In the genomic region with DNA sequence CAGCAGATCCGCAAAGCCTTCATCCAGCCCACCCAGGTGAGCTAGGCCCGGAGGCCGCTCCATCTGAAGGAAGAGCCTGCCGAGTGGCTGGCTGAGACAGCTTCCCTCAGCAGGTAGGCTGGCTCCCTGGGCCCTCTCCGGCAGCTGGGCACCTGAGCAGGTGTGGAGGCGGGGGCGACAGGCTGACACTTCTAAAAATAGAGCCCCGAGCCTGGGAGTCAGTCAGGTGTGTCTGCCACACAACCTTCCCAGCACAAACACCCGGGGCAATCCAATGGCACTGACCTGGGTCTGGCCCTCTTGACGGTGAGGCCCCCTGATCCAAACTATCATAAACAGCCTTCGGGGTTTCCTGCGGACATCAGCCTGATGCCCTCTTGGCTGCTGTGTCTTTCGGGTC, we compare ENCODE assay signal across 17 mouse cellular contexts. TPM values are rescaled to one million over a fixed set of nuclear protein-coding genes. Genes with fewer than 3 reads are reported as not detected.
A peak's percentile ranks its signal among the peaks of the same experiment; 100 is the strongest.
DNase-seq lines count a peak whose midpoint lies in the region; ATAC-seq and TF ChIP-seq lines count a peak whose summit lies in the region.
"Had no signal": no experiment of that assay in that cellular context is flagged by ENCODE, and none has a peak within 500 bp of the region (broad histone marks: within the 10 kb centered on the region; RNA-seq: fewer than 3 reads in every experiment).

No protein-coding gene starts in this region.

- no peaks in the 10 kb centered on the region for H3K27me3 ChIP-seq in embryonic facial prominence, embryonic 13.5 days
- no peaks in the 10 kb centered on the region for H3K27me3 ChIP-seq in embryonic facial prominence, embryonic 10.5 days (replicated peaks; ENCODE audit: low read depth, poor library complexity, severe bottlenecking)
- no peaks in the 10 kb centered on the region for H3K27me3 ChIP-seq in hindbrain, embryonic 12.5 days
- H3K27me3 ChIP-seq: forebrain, embryonic 12.5 days; heart, embryonic 15.5 days; limb, embryonic 15.5 days; midbrain, embryonic 13.5 days had no signal

- H3K4me2 ChIP-seq in embryonic facial prominence, embryonic 13.5 days = no peak overlapping the region
- H3K4me2 ChIP-seq in hindbrain, embryonic 12.5 days (replicated peaks) = no peak overlapping the region
- H3K4me2 ChIP-seq: forebrain, embryonic 12.5 days; heart, embryonic 15.5 days; hindbrain, embryonic 14.5 days; limb, embryonic 15.5 days; midbrain, embryonic 13.5 days had no signal

- no peaks in the 10 kb centered on the region for H3K36me3 ChIP-seq in embryonic facial prominence, embryonic 13.5 days
- no peaks in the 10 kb centered on the region for H3K36me3 ChIP-seq in embryonic facial prominence, embryonic 10.5 days (replicated peaks)
- H3K36me3 ChIP-seq in ES-E14 (ENCODE audit: control insufficient read depth, insufficient read depth, low read length, poor library complexity, severe bottlenecking) = no peaks in the 10 kb centered on the region
- no peaks in the 10 kb centered on the region for H3K36me3 ChIP-seq in hindbrain, embryonic 12.5 days
- H3K36me3 ChIP-seq: forebrain, embryonic 12.5 days; heart, embryonic 15.5 days; limb, embryonic 15.5 days; midbrain, embryonic 13.5 days had no signal

- no peak overlapping the region for H3K4me3 ChIP-seq in embryonic facial prominence, embryonic 13.5 days
- no peak overlapping the region for H3K4me3 ChIP-seq in embryonic facial prominence, embryonic 10.5 days
- H3K4me3 ChIP-seq in ES-E14 (ENCODE audit: insufficient read depth in 1 of 2, low read depth in 1 of 2, low read length in 2 of 2, poor library complexity in 1 of 2, severe bottlenecking in 1 of 2) = peak overlapping the region in 1 of 2 experiments; percentile 32; a peak in 2 of 4 replicates
- H3K4me3 ChIP-seq in hindbrain, embryonic 12.5 days = no peak overlapping the region
- H3K4me3 ChIP-seq: forebrain, embryonic 12.5 days; heart, embryonic 15.5 days; limb, embryonic 15.5 days; midbrain, embryonic 13.5 days had no signal

- H3K9ac ChIP-seq in embryonic facial prominence, embryonic 13.5 days = no peak overlapping the region
- peak overlapping the region; percentile 19; the same call in 1 of the 2 replicates for H3K9ac ChIP-seq in ES-E14 (ENCODE audit: insufficient read depth, low read depth, low read length, poor library complexity, severe bottlenecking)
- H3K9ac ChIP-seq in hindbrain, embryonic 12.5 days = no peak overlapping the region
- H3K9ac ChIP-seq: forebrain, embryonic 12.5 days; heart, embryonic 15.5 days; hindbrain, embryonic 14.5 days; limb, embryonic 15.5 days; midbrain, embryonic 13.5 days had no signal

- WGBS in embryonic facial prominence, embryonic 13.5 days = 63% methylated on average over 13 of the region's 13 CpGs
- 70% methylated on average over 13 of the region's 13 CpGs for WGBS in embryonic facial prominence, embryonic 10.5 days
- 81% methylated on average over 13 of the region's 13 CpGs for WGBS in hindbrain, embryonic 12.5 days

- in situ Hi-C loops in ES-E14 (cut with MboI; ENCODE audit: low sequenced_read_pairs in 2 of 2, unreplicated experiment in 2 of 2) = no loop called here

- H3K9me3 ChIP-seq in embryonic facial prominence, embryonic 13.5 days = no peaks in the 10 kb centered on the region
- peaks cover 5% of the 10 kb centered on the region; the same call in 1 of the 2 replicates for H3K9me3 ChIP-seq in embryonic facial prominence, embryonic 10.5 days
- H3K9me3 ChIP-seq in ES-E14 (ENCODE audit: control insufficient read depth, insufficient read depth, low read depth, low read length) = no peaks in the 10 kb centered on the region
- H3K9me3 ChIP-seq in hindbrain, embryonic 12.5 days (replicated peaks) = 0 out of 2 replicates have a peak, but pooled peaks cover 3% of the 10 kb centered on the region
- H3K9me3 ChIP-seq: forebrain, embryonic 12.5 days; heart, embryonic 15.5 days; limb, embryonic 15.5 days; midbrain, embryonic 13.5 days had no signal

- intact Hi-C loops in left cerebral cortex, postnatal 10 days (cut with DNase I) = no loop called here

- H3K4me1 ChIP-seq in embryonic facial prominence, embryonic 13.5 days = peaks cover 10% of the 10 kb centered on the region
- H3K4me1 ChIP-seq in embryonic facial prominence, embryonic 10.5 days = peaks cover 17% of the 10 kb centered on the region
- H3K4me1 ChIP-seq in ES-E14 (ENCODE audit: control insufficient read depth in 2 of 2, insufficient read depth in 2 of 2, low read length in 2 of 2, poor library complexity in 1 of 2) = peaks cover 5 to 26% of the 10 kb centered on the region in 2 experiments
- no peaks in the 10 kb centered on the region for H3K4me1 ChIP-seq in hindbrain, embryonic 12.5 days
- H3K4me1 ChIP-seq: forebrain, embryonic 12.5 days; midbrain, embryonic 13.5 days had no signal

- H3K27ac ChIP-seq in embryonic facial prominence, embryonic 13.5 days = 0 out of 2 replicates have a peak overlapping the region, but pooled peaks have one; percentile 44
- H3K27ac ChIP-seq in embryonic facial prominence, embryonic 10.5 days (replicated peaks) = no peak overlapping the region
- H3K27ac ChIP-seq in ES-E14 (ENCODE audit: insufficient read depth, low read depth, low read length, poor library complexity, severe bottlenecking) = 0 out of 2 replicates have a peak overlapping the region, but pooled peaks have one; percentile 1
- H3K27ac ChIP-seq in hindbrain, embryonic 12.5 days = no peak overlapping the region
- H3K27ac ChIP-seq: forebrain, embryonic 12.5 days; heart, embryonic 15.5 days; hindbrain, embryonic 14.5 days; limb, embryonic 15.5 days; midbrain, embryonic 13.5 days had no signal

- DNase-seq in embryonic facial prominence, embryonic 10.5 days (ENCODE audit: low spot score) = no peak
- no peak for DNase-seq in ES-E14 (ENCODE audit: low read depth, low spot score)
- peak; percentile 71 for DNase-seq in kidney, adult 18-20 months
- DNase-seq in kidney, postnatal 14 days = peak; percentile 67
- DNase-seq in left cerebral cortex, postnatal 10 days (ENCODE audit: extremely low spot score in 1 of 2, low spot score in 2 of 2) = no peak
- DNase-seq in left cerebral cortex, adult 18-20 months (ENCODE audit: low spot score in 2 of 2) = no peak
- DNase-seq: cerebellum, adult 11 months; lung, postnatal 4 days; right cerebral cortex, adult 18-20 months; thymus, postnatal 25 days had no signal

- ATAC-seq in embryonic facial prominence, embryonic 13.5 days (ENCODE audit: insufficient number of reproducible peaks, insufficient read depth, low FRiP score, low TSS enrichment, low read depth) = no peak
- ATAC-seq in hindbrain, embryonic 12.5 days (ENCODE audit: low FRiP score) = no peak
- ATAC-seq: midbrain, embryonic 13.5 days had no signal

TF ChIP-seq in ES-E14, 5 proteins besides CTCF, POLR2A, EP300 and RAD21:
- TF ChIP-seq CHD2 (IDR thresholded peaks at IDR 0.05; ENCODE audit: low read depth, low read length) (no peak), MAFK (IDR thresholded peaks at IDR 0.05; ENCODE audit: insufficient read depth, low read depth, low read length) (no peak)

RNA-seq across cellular contexts. Expression of a gene that starts 58.5 kb away (rescaled TPM):
- polyA plus RNA-seq in embryonic facial prominence, embryonic 13.5 days (2015; fragmentation: Nextera tagmentation; extraction: Ambion mirVana) = 20.8 and 21.3 TPM in 2 replicates
- polyA plus RNA-seq in embryonic facial prominence, embryonic 10.5 days (2016; fragmentation: Nextera tagmentation; extraction: Ambion mirVana) = 10.8 and 12.0 TPM in 2 replicates
- 11.0 and 12.6 TPM in 2 replicates for total RNA-seq in ES-E14 (2012; rRNA removed)
- polyA plus RNA-seq in hindbrain, embryonic 12.5 days (2016; fragmentation: Nextera tagmentation; extraction: Ambion mirVana) = 16.1 TPM in 2 replicates
- total RNA-seq in left cerebral cortex, postnatal 10 days (2021) = 10 to 100 TPM; 17.1 to 20.4 TPM
- total RNA-seq in left cerebral cortex, adult 18-20 months (2021) = 10 to 100 TPM; 24.8 to 25.1 TPM

Comparison
In these comparisons a context has a peak if more than half of its experiments do, and no peak if none do; other contexts are left out.
1. H3K27ac ChIP-seq: peak in embryonic facial prominence, embryonic 13.5 days (single experiment) and ES-E14 (single experiment); none in embryonic facial prominence, embryonic 10.5 days (single experiment) and hindbrain, embryonic 12.5 days (single experiment).
2. DNase-seq: peak in kidney, adult 18-20 months (single experiment) and kidney, postnatal 14 days (single experiment); none in embryonic facial prominence, embryonic 10.5 days (single experiment), ES-E14 (single experiment), left cerebral cortex, postnatal 10 days (0 of 2) and left cerebral cortex, adult 18-20 months (0 of 2).